Mouse (Mus musculus): ENCODE results near the gene Msx2. TPM values are rescaled to one million over a fixed set of nuclear protein-coding genes. Genes with fewer than 3 reads are reported as not detected.

Msx2 gene
- polyA plus RNA-seq, 1 experiment from 2014 or later, result 2.4 TPM

GRCm38 (mm10) chr13:53417701-53418100 is 55.2 kb downstream of the Msx2 start:
- no peaks in the 10 kb centered on the region for H3K36me3 ChIP-seq (ENCODE audit: control insufficient read depth, insufficient read depth, low read length)
- WGBS, result 91% methylated on average over 6 of the region's 6 CpGs
- no peaks in the 10 kb centered on the region for H3K27me3 ChIP-seq (ENCODE audit: control insufficient read depth, insufficient read depth, low read length)
- H3K4me1 ChIP-seq (ENCODE audit: control insufficient read depth, insufficient read depth, low read length), result peaks cover 10% of the 10 kb centered on the region; the same call in 1 of the 2 replicates
- H3K4me3 ChIP-seq (ENCODE audit: low read depth, low read length), result no peak overlapping the region
- H3K27ac ChIP-seq (ENCODE audit: low read length), result no peak overlapping the region
- H3K9ac ChIP-seq (replicated peaks; ENCODE audit: low read depth, low read length), result no peak overlapping the region
- H3K9me3 ChIP-seq (ENCODE audit: control insufficient read depth, low read depth, low read length), result no peaks in the 10 kb centered on the region
- no peak for ATAC-seq (ENCODE audit: insufficient number of reproducible peaks, insufficient read depth, low FRiP score, low read depth)
- H3K4me2 ChIP-seq (replicated peaks; ENCODE audit: low read depth, low read length), result no peak overlapping the region

Other genes with a start within 250 kb of the Msx2 start
- 13.9 and 14.0 TPM in 2 replicates for gene Ror2, start 186.9 kb downstream of the Msx2 start, polyA plus RNA-seq (2014; fragmentation: Nextera tagmentation; extraction: Ambion mirVana)
- gene Sptlc1, start 95.7 kb downstream of the Msx2 start, polyA plus RNA-seq (2014; fragmentation: Nextera tagmentation; extraction: Ambion mirVana), result 42.9 TPM in 2 replicates

All from stomach, embryonic 14.5 days (tissue).